Mouse (Mus musculus) CH12.LX (cell line): ENCODE data around the gene Srgap2. TPM values are rescaled to one million over a fixed set of nuclear protein-coding genes. Genes with fewer than 3 reads are reported as not detected.

Experiments used
- DNase-seq: peaks from one replicate; pipeline ENCODE4 v3.0.0-alpha.2; 2013; ENCODE audit errors: extremely low read depth
- H3K27ac ChIP-seq: 2 replicates; pipeline ENCODE4 v1.5.1; 2012; ENCODE audit warnings: low read depth, mild to moderate bottlenecking, control low read depth, moderate library complexity; ENCODE audit not compliant: insufficient read depth
- H3K27me3 ChIP-seq: replicated peaks from 2 replicates; pipeline ENCODE3; 2012; ENCODE audit warnings: inconsistent platforms
- H3K36me3 ChIP-seq, 2 experiments: replicated peaks in 1 of 2; 2 replicates each; pipeline versions ENCODE3 to v1.6.1; 2012; ENCODE audit warnings: inconsistent platforms in 1 of 2, low read length in 1 of 2, mild to moderate bottlenecking in 1 of 2, mixed read lengths in 1 of 2, moderate library complexity in 1 of 2; ENCODE audit not compliant: control insufficient read depth in 1 of 2, insufficient read depth in 1 of 2
- H3K4me1 ChIP-seq, 2 experiments: 2 replicates each; pipeline ENCODE4 v1.6.1; 2012; ENCODE audit warnings: inconsistent platforms in 1 of 2, moderate library complexity in 1 of 2; ENCODE audit not compliant: insufficient read depth in 2 of 2, control insufficient read depth in 1 of 2
- H3K4me2 ChIP-seq: 2 replicates; pipeline ENCODE4 v1.6.1; 2012; ENCODE audit warnings: low read depth, mild to moderate bottlenecking, control low read depth; ENCODE audit not compliant: poor library complexity, insufficient read depth, severe bottlenecking
- H3K4me3 ChIP-seq, 3 experiments: fragments of 150-350 bp in 1 of 3; sonication (generic) in 1 of 3; replicated peaks in 1 of 3; 2 replicates each; pipeline versions ENCODE3 to v1.5.1; 2011 to 2012; ENCODE audit warnings: low read depth in 2 of 3, low read length in 2 of 3, mild to moderate bottlenecking in 2 of 3, moderate library complexity in 2 of 3, control low read depth in 1 of 3, improper control_type of control experiment in 1 of 3, inconsistent platforms in 1 of 3, mixed read lengths in 1 of 3; ENCODE audit not compliant: poor library complexity in 1 of 3
- H3K79me2 ChIP-seq: replicated peaks from 2 replicates; pipeline ENCODE4 v1.6.1; 2012; ENCODE audit warnings: mild to moderate bottlenecking, moderate library complexity; ENCODE audit not compliant: control insufficient read depth, poor library complexity, insufficient read depth, severe bottlenecking; ENCODE audit errors: extremely low read depth
- H3K9ac ChIP-seq: 2 replicates; pipeline ENCODE4 v1.6.1; 2012; ENCODE audit warnings: low read depth, mild to moderate bottlenecking, control low read depth, moderate library complexity; ENCODE audit not compliant: insufficient read depth
- H3K9me3 ChIP-seq: replicated peaks from 2 replicates; pipeline ENCODE3; 2012; ENCODE audit warnings: low read length, inconsistent platforms, mixed read lengths
- BHLHE40 ChIP-seq: IDR thresholded peaks from 2 replicates; pipeline ENCODE4 v1.6.1; 2011; ENCODE audit warnings: mild to moderate bottlenecking, low read depth, low read length, improper control_type of control experiment
- CHD1 ChIP-seq: IDR thresholded peaks from 2 replicates; pipeline ENCODE4 v1.6.1; 2012; ENCODE audit warnings: low read depth, low read length, improper control_type of control experiment, inconsistent platforms
- CHD2 ChIP-seq: IDR thresholded peaks from 2 replicates; pipeline ENCODE4 v1.6.1; 2011; ENCODE audit warnings: low read length, improper control_type of control experiment
- CTCF ChIP-seq, 2 experiments: IDR thresholded peaks in 1 of 2; conservative IDR thresholded peaks in 1 of 2; 2 replicates each; pipeline ENCODE4 v1.5.1; 2011 to 2012; ENCODE audit warnings: low read depth in 2 of 2, low read length in 2 of 2, improper control_type of control experiment in 1 of 2, inconsistent platforms in 1 of 2, mild to moderate bottlenecking in 1 of 2, moderate library complexity in 1 of 2
- E2F4 ChIP-seq: IDR thresholded peaks from 2 replicates; pipeline ENCODE4 v1.6.1; 2011; ENCODE audit warnings: low read depth, low read length, improper control_type of control experiment; ENCODE audit not compliant: insufficient replicate concordance
- ELF1 ChIP-seq: IDR thresholded peaks from 2 replicates; pipeline ENCODE4 v1.6.1; 2014; ENCODE audit warnings: low read depth, mild to moderate bottlenecking, inconsistent platforms, low read length, improper control_type of control experiment
- EP300 ChIP-seq: IDR thresholded peaks from 2 replicates; pipeline ENCODE4 v1.6.1; 2011; ENCODE audit warnings: low read length, improper control_type of control experiment
- ETS1 ChIP-seq: conservative IDR thresholded peaks from 2 replicates; pipeline ENCODE4 v1.6.1; 2012; ENCODE audit warnings: low read depth, mild to moderate bottlenecking, inconsistent platforms, low read length, improper control_type of control experiment, moderate library complexity
- IRF4 ChIP-seq: IDR thresholded peaks from 2 replicates; pipeline ENCODE4 v1.6.1; 2014; ENCODE audit warnings: low read depth, mild to moderate bottlenecking, inconsistent platforms, low read length, improper control_type of control experiment
- JUN ChIP-seq: IDR thresholded peaks from 2 replicates; pipeline ENCODE4 v1.6.1; 2011; ENCODE audit warnings: low read depth, mild to moderate bottlenecking, low read length, improper control_type of control experiment, moderate library complexity; ENCODE audit not compliant: insufficient read depth
- JUND ChIP-seq: conservative IDR thresholded peaks from 2 replicates; pipeline ENCODE4 v1.6.1; 2011; ENCODE audit warnings: low read depth, low read length, improper control_type of control experiment
- MAFK ChIP-seq: IDR thresholded peaks from 2 replicates; pipeline ENCODE4 v1.6.1; 2011; ENCODE audit warnings: low read length, improper control_type of control experiment; ENCODE audit not compliant: insufficient replicate concordance
- MAX ChIP-seq: IDR thresholded peaks from 2 replicates; pipeline ENCODE4 v1.6.1; 2011; ENCODE audit warnings: low read length, improper control_type of control experiment
- MAZ ChIP-seq: IDR thresholded peaks from 2 replicates; pipeline ENCODE4 v1.6.1; 2012; ENCODE audit warnings: low read depth, mild to moderate bottlenecking, inconsistent platforms, low read length, improper control_type of control experiment, moderate library complexity
- MEF2A ChIP-seq: IDR thresholded peaks from 2 replicates; pipeline ENCODE4 v1.6.1; 2014; ENCODE audit warnings: low read depth, mild to moderate bottlenecking, inconsistent platforms, low read length, improper control_type of control experiment, borderline replicate concordance
- MXI1 ChIP-seq: IDR thresholded peaks from 2 replicates; pipeline ENCODE4 v1.6.1; 2011; ENCODE audit warnings: mild to moderate bottlenecking, low read depth, low read length, improper control_type of control experiment
- MYC ChIP-seq: IDR thresholded peaks from 2 replicates; pipeline ENCODE4 v1.6.1; 2011; ENCODE audit warnings: low read depth, mild to moderate bottlenecking, improper control_type of control experiment, low read length
- NELFE ChIP-seq: IDR thresholded peaks from 2 replicates; pipeline ENCODE4 v1.6.1; 2011; ENCODE audit warnings: low read depth, low read length, improper control_type of control experiment
- NRF1 ChIP-seq: IDR thresholded peaks from 2 replicates; pipeline ENCODE4 v1.6.1; 2014; ENCODE audit warnings: low read depth, mild to moderate bottlenecking, inconsistent platforms, low read length, improper control_type of control experiment, moderate library complexity
- PAX5 ChIP-seq: IDR thresholded peaks from 2 replicates; pipeline ENCODE4 v1.6.1; 2012; ENCODE audit warnings: low read length, inconsistent platforms, mixed read lengths
- POLR2AphosphoS2 ChIP-seq: IDR thresholded peaks from 2 replicates; pipeline ENCODE4 v1.6.1; 2011; ENCODE audit warnings: low read depth, low read length, improper control_type of control experiment
- RAD21 ChIP-seq: IDR thresholded peaks from 2 replicates; pipeline ENCODE4 v1.6.1; 2011; ENCODE audit warnings: low read depth, mild to moderate bottlenecking, low read length, improper control_type of control experiment, moderate library complexity
- RCOR1 ChIP-seq: conservative IDR thresholded peaks from 2 replicates; pipeline ENCODE4 v1.6.1; 2012; ENCODE audit warnings: low read depth, mild to moderate bottlenecking, inconsistent platforms, low read length, improper control_type of control experiment
- SIN3A ChIP-seq: IDR thresholded peaks from 2 replicates; pipeline ENCODE4 v1.6.1; 2012; ENCODE audit warnings: low read length, improper control_type of control experiment, inconsistent platforms
- SMC3 ChIP-seq: IDR thresholded peaks from 2 replicates; pipeline ENCODE4 v1.6.1; 2011; ENCODE audit warnings: low read depth, low read length, improper control_type of control experiment
- TBP ChIP-seq: conservative IDR thresholded peaks from 2 replicates; pipeline ENCODE4 v1.6.1; 2011; ENCODE audit warnings: low read depth, low read length, improper control_type of control experiment
- TCF12 ChIP-seq: IDR thresholded peaks from 2 replicates; pipeline ENCODE4 v1.6.1; 2014; ENCODE audit warnings: low read depth, mild to moderate bottlenecking, inconsistent platforms, low read length, improper control_type of control experiment
- USF2 ChIP-seq: conservative IDR thresholded peaks from 2 replicates; pipeline ENCODE4 v1.6.1; 2011; ENCODE audit warnings: low read depth, low read length, improper control_type of control experiment
- ZC3H11A ChIP-seq: IDR thresholded peaks from 2 replicates; pipeline ENCODE4 v1.6.1; 2012; ENCODE audit warnings: low read depth, mild to moderate bottlenecking, inconsistent platforms, low read length, improper control_type of control experiment
- ZKSCAN1 ChIP-seq: IDR thresholded peaks from 2 replicates; pipeline ENCODE4 v1.6.1; 2012; ENCODE audit warnings: low read depth, inconsistent platforms, low read length, improper control_type of control experiment, borderline replicate concordance
- ZMIZ1 ChIP-seq: IDR thresholded peaks from 2 replicates; pipeline ENCODE4 v1.6.1; 2012; ENCODE audit warnings: low read depth, mild to moderate bottlenecking, inconsistent platforms, low read length, improper control_type of control experiment
- dilution Hi-C: fragments of 300-500 bp; cut with MboI; formaldehyde crosslinking; loops from 2 replicates; pipeline ENCODE4 v1.14.3; 2020; ENCODE audit warnings: low sequenced_read_pairs; ENCODE audit not compliant: extremely low pct_unique_long_range_greater_than_20kb, extremely low pct_ligation_motif_present
- in situ Hi-C: fragments of 300-500 bp; cut with MboI; formaldehyde crosslinking; loops from 3 replicates; pipeline ENCODE4 v1.14.3; 2019; ENCODE audit warnings: low sequenced_read_pairs, low pct_ligation_motif_present, low pct_unique_long_range_greater_than_20kb, mixed read lengths
- polyA plus RNA-seq: library from polyadenylated mRNA; unstranded; fragments of >175 nt; gene quantifications from 2 replicates; pipeline ENCODE4 v1.2.1, GENCODE M21; 2012; ENCODE audit warnings: low read depth; ENCODE audit not compliant: insufficient read length
- total RNA-seq, 2 experiments: library from RNA; depleted of rRNA; stranded (reverse); fragments of 300-350 nt in 1 of 2; fragments of >200 nt in 1 of 2; gene quantifications; 2 replicates each; pipeline ENCODE4 v1.2.3; 2012 to 2014

Gene Srgap2
- total and polyA plus RNA-seq, 3 experiments: 9.7 to 28.1 (median 26.8) TPM

- peak; percentile 12 for DNase-seq
- H3K9ac ChIP-seq: no peak overlapping the region
- peaks cover 22 to 40% of the 10 kb centered on the region in 2 experiments; a peak in 3 of 4 replicates for H3K4me1 ChIP-seq
- no peak overlapping the region for H3K4me3 ChIP-seq
- no peak overlapping the region for H3K4me2 ChIP-seq
- H3K9me3 ChIP-seq: no peaks in the 10 kb centered on the region
- no peak overlapping the region for H3K27ac ChIP-seq
- H3K79me2 ChIP-seq: no peaks in the 10 kb centered on the region
- in situ Hi-C loops: no loop called here
- dilution Hi-C loops: no loop called here
- H3K36me3 ChIP-seq: no peaks in the 10 kb centered on the region
- no peaks in the 10 kb centered on the region for H3K27me3 ChIP-seq
- TF ChIP-seq ZC3H11A: no peak
- TF ChIP-seq TCF12: no peak
- peak; percentile 57; the same call in 1 of the 2 replicates for TF ChIP-seq IRF4
These were observed 33.3 kb upstream of the Srgap2 start for GRCm38 (mm10) chr1:131560500-131560899.

GRCm38 (mm10) chr1:131555042-131555812, 28.1 kb upstream of the Srgap2 start:
- dilution Hi-C loops: no loop called here
- no peak overlapping the region for H3K4me3 ChIP-seq
- peak; percentile 98 for TF ChIP-seq SMC3
- TF ChIP-seq TCF12: no peak
- TF ChIP-seq RAD21: peak; percentile 97
- TF ChIP-seq ZKSCAN1: no peak
- TF ChIP-seq BHLHE40: peak; percentile 70
- TF ChIP-seq NRF1: peak; percentile 51; the same call in 1 of the 2 replicates
- no peak for TF ChIP-seq MAZ
- TF ChIP-seq E2F4: no peak
- no peak for TF ChIP-seq NELFE
- TF ChIP-seq IRF4: peak; percentile 45; the same call in 1 of the 2 replicates
- no peak for TF ChIP-seq ZMIZ1
- TF ChIP-seq PAX5: no peak
- no peak for TF ChIP-seq RCOR1
- TF ChIP-seq ZC3H11A: peak; percentile 90
- peak; percentile 89 for TF ChIP-seq MEF2A
- TF ChIP-seq SIN3A: no peak; the same call in 1 of the 2 replicates
- no peak for TF ChIP-seq MAX
- no peak for TF ChIP-seq POLR2AphosphoS2
- TF ChIP-seq JUND: no peak
- no peak for TF ChIP-seq MXI1
- no peak for TF ChIP-seq USF2
- TF ChIP-seq CTCF (conservative IDR thresholded peaks at IDR 0.05 in 1 of 2, IDR thresholded peaks at IDR 0.05 in 1 of 2; ENCODE audit: low read depth in 2 of 2, low read length in 2 of 2): peak; percentile 41 to 98; a peak in 3 of 4 replicates
- no peak for TF ChIP-seq MYC
- no peak for TF ChIP-seq MAFK
- TF ChIP-seq TBP: no peak
- TF ChIP-seq JUN: no peak
- TF ChIP-seq EP300: no peak
- TF ChIP-seq CHD2: no peak
- no peak for TF ChIP-seq CHD1
- TF ChIP-seq ETS1: no peak
- TF ChIP-seq ELF1: no peak

More at GRCm38 (mm10) chr1:131555042-131555812, 28.1 kb upstream of the Srgap2 start:
- in situ Hi-C loops: no loop called here
- no peaks in the 10 kb centered on the region for H3K79me2 ChIP-seq
- peak; percentile 96 for DNase-seq
- H3K4me2 ChIP-seq: 0 out of 2 replicates have a peak overlapping the region, but pooled peaks have one; percentile 21
- peak overlapping the region; percentile 6; the same call in 1 of the 2 replicates for H3K9ac ChIP-seq
- peaks cover 2 to 23% of the 10 kb centered on the region in 2 experiments; a peak in 3 of 4 replicates for H3K4me1 ChIP-seq
- no peaks in the 10 kb centered on the region for H3K36me3 ChIP-seq
- no peaks in the 10 kb centered on the region for H3K27me3 ChIP-seq
- no peak overlapping the region for H3K27ac ChIP-seq
- peaks cover 6% of the 10 kb centered on the region for H3K9me3 ChIP-seq
